Mouse (Mus musculus) retina, adult 2 months (tissue): ENCODE results near the gene Tmem248.
A peak's percentile ranks its signal among the peaks of the same experiment; 100 is the strongest.

ENCODE experiments used
- DNase-seq: peaks from one replicate; pipeline ENCODE4 v3.0.0-alpha.2; 2012; ENCODE audit warnings: low read depth, low spot score

Tmem248 gene

GRCm38 (mm10) chr5:130216781-130217180, at the start of gene Tmem248:
Gene Tmem248, plus strand, starts transcription at chr5:130217081.
- no peak for DNase-seq

DNA sequence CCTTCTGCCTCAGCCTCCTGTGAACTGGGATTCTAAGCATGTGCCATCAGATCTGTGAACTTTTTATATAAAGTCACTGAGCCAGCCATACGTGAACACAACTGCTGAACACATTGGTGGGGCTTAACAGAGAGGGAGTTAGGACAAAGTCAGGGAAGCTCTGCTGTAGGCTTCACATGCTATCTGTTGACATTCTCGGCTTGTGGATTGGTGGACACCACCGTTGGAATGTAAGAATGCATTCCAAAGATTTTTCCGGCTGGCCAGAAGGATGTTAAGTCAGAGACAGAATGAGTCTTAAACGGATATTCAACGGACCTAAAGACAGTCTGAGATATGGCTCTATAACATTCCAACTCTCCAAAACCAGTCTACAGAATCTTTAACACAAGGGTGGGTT, 47.8 kb upstream of the Tmem248 start:
- no peak for DNase-seq

- DNase-seq: no peak
Observed at GRCm38 (mm10) chr5:130170666-130171422, 46.0 kb upstream of the Tmem248 start.

DNA sequence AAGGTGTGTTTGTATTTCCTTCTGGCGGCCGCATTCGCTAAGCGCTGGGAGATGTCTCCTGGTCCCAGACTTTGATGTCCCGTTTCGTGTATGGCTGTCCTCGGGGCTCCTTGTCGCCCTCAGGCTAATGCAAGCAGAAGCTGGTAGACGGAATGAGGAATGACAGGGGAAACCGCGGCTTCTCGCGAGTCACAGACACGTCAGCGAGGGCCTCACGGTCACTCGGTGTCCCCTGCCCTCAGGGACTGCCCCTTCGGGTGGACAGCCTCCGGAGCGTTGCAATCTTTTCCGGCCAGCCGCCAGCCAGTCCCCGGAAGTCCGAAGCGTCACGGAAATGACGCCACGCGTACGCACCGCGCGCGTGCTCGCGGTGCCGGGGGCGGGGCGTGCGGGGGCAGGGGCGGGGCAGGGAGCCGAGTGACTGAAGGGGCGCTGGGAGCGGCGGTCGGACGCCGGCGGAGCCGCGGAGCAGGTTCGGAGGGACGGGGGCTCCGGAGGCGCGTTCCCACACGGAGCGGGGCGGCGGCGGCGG, 45.4 kb upstream of the Tmem248 start, which contains the start of gene Rabgef1:
Rabgef1 (plus strand) TSS at position 376 of the 532 bp plus-strand sequence.
- peak; percentile 80 for DNase-seq

DNA sequence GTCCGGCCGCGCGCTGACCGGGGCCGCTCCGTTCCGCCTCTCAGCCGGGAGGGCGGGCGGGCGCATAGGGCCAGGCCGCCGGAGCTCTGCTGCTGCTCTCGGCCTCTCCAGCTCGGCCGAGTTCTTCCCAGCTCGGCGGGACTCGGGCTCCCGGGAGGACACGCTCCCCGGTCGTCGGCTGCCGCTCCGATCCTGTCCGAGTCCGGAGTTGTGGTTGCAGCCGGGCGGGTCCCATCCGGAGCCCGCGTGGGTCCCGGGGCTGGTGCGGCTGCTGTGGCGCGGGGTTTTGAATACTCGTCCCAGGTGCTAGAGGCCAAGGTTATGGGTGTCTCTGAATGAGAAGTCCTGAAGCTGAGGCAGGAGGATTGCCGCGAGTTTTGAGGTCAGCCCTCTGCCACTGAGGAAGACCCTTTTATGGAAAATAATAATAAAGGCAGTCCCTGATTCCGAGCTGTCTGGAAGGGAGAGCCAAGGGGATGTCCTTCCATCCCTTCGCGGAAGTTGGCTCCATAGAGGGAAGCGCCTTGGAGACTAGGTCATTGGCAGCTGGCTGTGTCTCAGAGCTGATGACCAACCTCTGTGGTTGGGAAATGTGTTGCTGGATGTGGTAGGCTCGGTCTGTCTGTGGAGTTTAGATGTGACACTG, 44.8 kb upstream of the Tmem248 start:
- DNase-seq: no peak

DNA sequence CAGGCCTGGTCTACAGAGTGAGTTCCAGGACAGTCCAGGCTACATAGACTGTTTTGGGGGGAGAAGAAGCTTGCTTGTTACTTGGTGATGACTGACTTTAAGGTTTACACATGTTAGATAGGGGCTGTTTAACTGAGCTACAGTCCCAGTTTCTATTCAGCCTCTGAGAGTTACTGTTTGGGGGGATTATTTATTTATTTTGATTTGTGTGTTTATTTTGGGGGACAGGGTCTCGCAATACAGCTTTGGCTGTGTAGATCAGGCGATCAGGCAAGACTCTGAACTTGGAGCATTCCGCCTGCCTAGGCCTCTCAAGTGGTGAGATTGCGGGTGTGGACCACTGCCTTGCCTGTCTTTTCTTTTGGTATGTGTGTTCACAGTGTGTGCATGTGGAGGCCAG, 43.9 kb upstream of the Tmem248 start:
- DNase-seq: no peak

DNA sequence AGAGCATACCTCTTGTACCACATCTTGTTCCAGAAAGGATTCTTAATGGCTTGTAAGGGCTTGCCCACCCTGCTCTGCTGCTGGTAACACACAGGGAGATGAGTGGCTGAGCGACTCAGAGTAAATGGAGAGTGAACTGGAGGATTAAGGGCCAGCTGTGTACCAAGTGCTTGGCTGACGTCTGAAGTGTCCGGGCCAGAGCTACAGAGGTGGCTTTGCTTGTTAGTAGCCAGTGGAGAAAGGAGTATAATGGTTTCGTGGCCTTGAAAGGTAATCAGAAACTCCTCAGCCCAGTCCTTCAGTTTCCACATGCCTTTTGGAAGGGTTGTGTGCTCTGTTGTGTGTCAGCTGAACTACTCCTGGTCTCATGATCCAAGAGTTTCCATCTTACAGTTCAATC, 39.0 kb upstream of the Tmem248 start:
- DNase-seq: no peak

- no peak for DNase-seq
Observed at GRCm38 (mm10) chr5:130180362-130180761, 36.5 kb upstream of the Tmem248 start.

DNA sequence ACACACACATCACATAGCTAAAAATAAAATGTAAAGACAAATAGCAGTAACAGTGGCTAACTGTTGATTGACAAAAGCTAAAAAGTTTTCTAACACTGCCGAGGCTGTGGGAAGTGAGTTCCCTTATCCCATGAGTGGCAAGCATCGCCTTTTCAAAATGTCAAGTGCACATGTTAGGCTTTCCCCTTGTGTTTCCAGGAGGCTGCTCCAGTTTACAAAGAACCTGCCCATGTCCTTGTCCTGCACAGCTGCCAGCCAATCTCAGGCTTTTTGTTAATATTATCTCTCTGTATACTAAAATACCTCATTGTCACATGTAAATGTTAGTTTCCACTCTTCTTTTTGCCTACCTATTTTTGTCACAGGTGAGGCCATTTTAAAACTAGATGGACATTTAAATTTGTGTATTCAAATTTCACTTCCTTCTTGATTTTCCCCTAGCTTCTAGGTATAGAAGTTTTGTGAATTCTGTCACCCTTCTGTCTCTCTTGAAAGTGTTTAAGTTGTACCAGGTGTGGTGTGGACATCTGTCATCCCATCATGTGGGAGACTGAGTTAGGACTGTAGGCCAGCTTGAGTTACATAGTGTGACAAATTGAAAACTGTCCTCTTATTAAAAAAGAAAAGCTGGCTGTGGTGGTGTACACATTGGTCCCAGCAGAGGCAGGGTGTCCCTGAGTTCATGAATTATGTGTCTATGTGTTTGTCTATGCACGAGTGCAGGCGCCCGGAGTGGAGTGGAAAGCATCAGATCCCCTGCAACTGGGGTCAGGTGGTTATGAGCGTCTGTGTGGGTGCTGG, 34.9 kb upstream of the Tmem248 start:
- no peak for DNase-seq

DNA sequence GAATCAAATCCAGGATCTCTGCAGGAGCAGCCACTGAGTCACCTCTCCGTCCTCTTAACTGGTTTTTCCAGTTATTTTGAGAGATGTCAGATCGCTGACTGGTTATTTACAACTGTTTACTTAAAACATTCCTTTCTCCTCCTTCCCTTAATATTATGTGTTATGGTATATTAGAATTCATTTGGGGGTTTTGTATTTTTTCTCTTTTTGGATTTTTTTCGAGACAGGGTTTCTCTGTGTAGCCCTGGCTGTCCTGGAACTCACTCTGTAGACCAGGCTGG, 34.4 kb upstream of the Tmem248 start:
- no peak for DNase-seq

GRCm38 (mm10) chr5:130184193-130184856, 32.6 kb upstream of the Tmem248 start:
- no peak for DNase-seq

DNA sequence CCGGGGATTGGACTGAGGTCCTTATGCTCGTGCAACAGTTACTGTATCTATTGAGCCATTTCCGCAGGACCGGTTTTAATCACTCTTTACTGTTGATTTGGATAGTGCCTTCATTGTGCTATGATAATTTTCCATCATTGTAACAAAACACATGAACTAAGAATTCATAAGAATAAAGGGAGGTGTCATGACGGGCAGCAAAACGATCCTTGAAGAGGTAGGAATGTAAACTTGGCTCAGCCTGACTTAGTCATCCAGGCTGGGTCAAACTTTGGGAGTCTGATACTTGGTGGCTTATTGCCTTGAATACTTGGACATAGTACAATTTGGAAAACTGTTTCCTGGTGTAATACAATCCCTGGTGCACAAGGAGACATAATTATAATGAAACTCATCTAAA, 31.6 kb upstream of the Tmem248 start:
- no peak for DNase-seq

GRCm38 (mm10) chr5:130187383-130187782, 29.5 kb upstream of the Tmem248 start:
- no peak for DNase-seq

- no peak for DNase-seq
Observed at GRCm38 (mm10) chr5:130190909-130191308, 26.0 kb upstream of the Tmem248 start.

GRCm38 (mm10) chr5:130191865-130192264, 25.0 kb upstream of the Tmem248 start:
- no peak for DNase-seq

DNA sequence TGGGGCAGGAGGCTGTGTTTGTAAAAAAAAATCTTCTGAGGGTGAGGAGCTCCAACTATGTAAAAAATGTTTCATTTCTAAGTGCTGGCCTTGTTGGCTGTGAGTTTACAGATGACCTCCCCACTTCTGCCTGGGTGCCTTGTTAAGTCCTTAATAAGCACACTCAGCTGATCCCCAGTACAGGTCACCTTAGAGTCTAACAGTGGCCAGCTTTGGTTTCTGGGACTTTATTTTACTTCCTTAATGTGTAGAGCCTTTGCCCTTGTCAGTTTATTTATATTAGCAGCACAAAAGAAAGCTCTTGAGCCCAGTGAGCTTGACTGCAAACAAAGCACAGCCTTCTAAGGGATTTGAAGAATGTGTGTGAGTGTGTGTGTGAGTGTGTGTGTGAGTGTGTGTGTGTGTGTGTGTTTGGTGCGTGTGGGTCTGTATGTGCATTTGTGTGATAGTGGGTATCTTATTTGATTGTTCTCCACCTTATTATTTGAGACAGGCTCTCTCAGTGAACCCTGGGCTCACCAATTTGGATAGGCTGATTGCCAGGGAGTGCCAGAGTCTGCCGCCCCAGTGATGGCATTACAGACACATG, 24.4 kb upstream of the Tmem248 start:
- peak; percentile 64 for DNase-seq

GRCm38 (mm10) chr5:130193760-130194159, 23.1 kb upstream of the Tmem248 start:
- no peak for DNase-seq

- DNase-seq: peak; percentile 61
Observed at GRCm38 (mm10) chr5:130196307-130196706, 20.6 kb upstream of the Tmem248 start.

DNA sequence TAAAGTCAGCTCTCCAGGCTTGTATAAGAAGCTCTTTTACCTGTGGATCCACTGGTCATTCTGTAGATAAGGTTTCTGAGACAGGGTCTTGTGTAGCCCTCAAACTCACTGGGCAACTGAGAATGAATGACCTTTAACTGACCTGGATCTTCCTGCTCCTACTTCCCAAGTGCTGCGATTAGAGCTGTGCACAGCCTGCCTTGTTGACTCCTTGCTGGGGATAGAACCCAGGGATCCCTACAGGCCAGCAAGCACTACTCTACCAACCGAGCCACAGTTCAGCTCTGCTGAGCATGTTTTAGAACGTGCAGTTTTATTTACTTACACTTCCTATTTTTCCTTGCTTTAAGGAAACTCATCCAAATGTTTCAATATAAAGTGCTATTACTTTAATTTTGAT, 19.4 kb upstream of the Tmem248 start:
- DNase-seq: no peak

GRCm38 (mm10) chr5:130197981-130198380, 18.9 kb upstream of the Tmem248 start:
- no peak for DNase-seq

- DNase-seq: no peak
Observed at GRCm38 (mm10) chr5:130200233-130201029, 16.4 kb upstream of the Tmem248 start.
